Mouse (Mus musculus) heart, postnatal 0 days (tissue): ENCODE measurements around the gene Pnpla3.

Experiments
- CTCF ChIP-seq: IDR thresholded peaks from 2 replicates; pipeline ENCODE4 v1.5.1; 2016; ENCODE audit warnings: antibody characterized with exemption, control low read depth, low read depth
- EP300 ChIP-seq: IDR thresholded peaks from 2 replicates; pipeline ENCODE4 v1.6.1; 2016; ENCODE audit warnings: antibody characterized with exemption, low read depth

GRCm38 (mm10) chr15:84186196-84186595, 18.6 kb downstream of the Pnpla3 start:
- TF ChIP-seq CTCF = no peak
- no peak for TF ChIP-seq EP300
